Mouse (Mus musculus): ENCODE data around the gene Dock8. TPM values are rescaled to one million over a fixed set of nuclear protein-coding genes. Genes with fewer than 3 reads are reported as not detected.

The Dock8 gene
- polyA plus RNA-seq, 1 experiment from 2014 or later = 1.1 TPM

DNA sequence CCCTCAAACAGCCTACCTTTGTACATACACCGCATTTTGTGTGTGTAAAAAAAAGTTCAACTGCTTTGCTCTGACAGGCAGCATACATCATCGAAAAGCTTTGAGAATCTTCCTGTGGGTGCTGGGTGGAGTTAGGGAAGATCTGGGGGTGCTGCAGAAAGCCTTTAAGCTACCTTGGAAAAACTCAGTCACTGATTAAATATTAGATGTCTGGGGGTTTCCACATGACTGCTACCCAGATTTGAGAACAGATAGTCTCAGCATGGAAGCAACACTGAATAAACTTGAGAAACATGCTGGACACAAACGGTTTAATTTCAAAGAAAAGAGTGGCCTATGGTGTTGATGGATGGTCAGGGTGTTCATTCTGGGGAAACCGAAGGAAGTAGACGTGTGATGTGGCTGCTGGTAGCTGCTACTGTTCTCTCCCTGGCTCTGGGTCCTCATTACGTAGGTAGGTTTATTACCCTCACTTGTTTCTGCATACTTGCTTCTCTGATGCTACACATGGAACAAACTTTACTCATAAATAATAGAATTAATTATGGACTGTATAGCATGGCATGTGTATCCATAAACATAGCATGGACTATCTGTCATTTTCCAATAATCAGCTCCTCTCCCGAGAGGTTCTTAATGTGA, 15.4 kb upstream of the Dock8 start:
- Histone ChIP-seq H3K9ac (replicated peaks) (no peak overlapping the region), H3K4me3 (no peak overlapping the region)
- 84% methylated on average over 7 of the region's 7 CpGs for WGBS

GRCm38 (mm10) chr19:24985045-24985444, 14.3 kb upstream of the Dock8 start:
- WGBS = 94% methylated on average over 2 of the region's 2 CpGs
- no peaks in the 10 kb centered on the region for H3K27me3 ChIP-seq
- H3K4me3 ChIP-seq = no peak overlapping the region
- H3K9me3 ChIP-seq = no peaks in the 10 kb centered on the region
- ATAC-seq (replicated peaks) = no peak
- H3K27ac ChIP-seq (replicated peaks) = no peak overlapping the region
- H3K9ac ChIP-seq (replicated peaks) = no peak overlapping the region
- H3K4me2 ChIP-seq (replicated peaks) = no peak overlapping the region
- peaks cover 7% of the 10 kb centered on the region for H3K4me1 ChIP-seq
- H3K36me3 ChIP-seq = no peaks in the 10 kb centered on the region

More for the DNA sequence above, 15.4 kb upstream of the Dock8 start:
- Histone ChIP-seq H3K4me2 (replicated peaks) (no peak overlapping the region), H3K9me3 (no peaks in the 10 kb centered on the region), H3K27me3 (no peaks in the 10 kb centered on the region), H3K36me3 (no peaks in the 10 kb centered on the region), H3K4me1 (peaks cover 7% of the 10 kb centered on the region), H3K27ac (replicated peaks) (no peak overlapping the region)
- no peak for ATAC-seq (replicated peaks)

GRCm38 (mm10) chr19:24987355-24987754, 12.0 kb upstream of the Dock8 start:
- Histone ChIP-seq H3K9ac (replicated peaks) (no peak overlapping the region), H3K4me3 (no peak overlapping the region), H3K4me1 (no peaks in the 10 kb centered on the region), H3K9me3 (no peaks in the 10 kb centered on the region), H3K4me2 (replicated peaks) (no peak overlapping the region), H3K27me3 (no peaks in the 10 kb centered on the region), H3K27ac (replicated peaks) (no peak overlapping the region), H3K36me3 (no peaks in the 10 kb centered on the region)
- WGBS = 78% methylated on average over 4 of the region's 4 CpGs
- ATAC-seq (replicated peaks) = no peak

GRCm38 (mm10) chr19:24988831-24989230, 10.5 kb upstream of the Dock8 start:
- 71% methylated on average over 5 of the region's 5 CpGs for WGBS
- H3K4me1 ChIP-seq = no peaks in the 10 kb centered on the region
- no peak overlapping the region for H3K9ac ChIP-seq (replicated peaks)
- H3K27me3 ChIP-seq = no peaks in the 10 kb centered on the region
- ATAC-seq (replicated peaks) = no peak
- H3K27ac ChIP-seq (replicated peaks) = no peak overlapping the region
- H3K4me3 ChIP-seq = no peak overlapping the region
- H3K9me3 ChIP-seq = no peaks in the 10 kb centered on the region
- H3K4me2 ChIP-seq (replicated peaks) = no peak overlapping the region
- H3K36me3 ChIP-seq = no peaks in the 10 kb centered on the region

DNA sequence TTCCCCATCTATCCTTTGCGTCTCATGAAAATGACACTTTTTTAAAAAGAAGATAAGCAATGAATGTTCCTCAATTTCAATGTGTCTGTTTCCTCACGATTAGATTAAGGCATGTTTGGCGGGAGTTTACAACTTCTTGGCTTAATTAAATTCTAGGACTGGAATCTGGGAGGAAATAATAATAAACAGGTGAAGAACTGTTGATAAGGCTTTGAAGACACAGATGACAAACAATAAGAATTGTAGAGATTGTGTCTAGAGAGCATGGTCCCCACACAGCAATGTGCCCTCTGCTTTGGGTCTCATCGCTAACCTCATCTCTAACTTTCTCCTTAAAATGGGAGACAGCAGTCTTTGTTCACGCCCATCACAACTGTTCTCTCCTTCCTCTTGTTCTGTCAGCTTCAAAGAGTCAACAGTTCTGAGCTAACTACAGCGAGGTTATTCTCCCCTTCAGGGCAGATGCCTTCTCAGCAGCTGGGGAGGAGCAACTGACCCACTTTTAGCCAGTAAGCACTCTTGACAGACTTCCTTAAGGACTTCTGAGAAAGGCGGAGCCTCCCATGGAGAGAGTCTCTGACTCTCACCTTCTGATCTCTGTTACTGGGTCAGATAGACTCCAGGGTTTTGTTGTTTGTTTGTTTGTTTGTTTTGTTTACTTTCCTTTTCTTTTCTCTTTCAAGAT, 9.1 kb upstream of the Dock8 start:
- H3K4me3 ChIP-seq = no peak overlapping the region
- no peak for ATAC-seq (replicated peaks)

DNA sequence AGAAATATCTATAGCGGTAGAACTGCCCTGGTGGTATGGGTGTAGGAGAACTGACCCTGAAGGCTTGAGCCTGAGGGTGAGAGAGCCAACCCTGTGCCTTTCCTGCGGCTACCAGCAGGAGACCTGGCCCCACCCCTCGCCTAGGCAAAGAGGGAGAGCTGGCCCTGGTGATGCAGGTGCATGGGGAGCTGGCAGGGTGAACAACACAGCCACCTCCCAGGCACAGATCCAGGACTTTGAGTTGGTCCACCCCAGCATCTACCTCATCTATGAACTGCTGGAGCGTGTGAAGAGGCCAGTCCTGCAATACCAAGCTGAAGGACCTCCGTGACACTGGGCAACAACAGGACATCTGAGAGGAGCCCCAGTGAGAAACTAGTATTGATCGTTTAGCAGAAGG, 5.8 kb upstream of the Dock8 start:
- Histone ChIP-seq H3K4me3 (no peak overlapping the region), H3K36me3 (no peaks in the 10 kb centered on the region), H3K27ac (replicated peaks) (no peak overlapping the region), H3K9me3 (no peaks in the 10 kb centered on the region), H3K9ac (replicated peaks) (no peak overlapping the region), H3K4me2 (replicated peaks) (no peak overlapping the region), H3K4me1 (no peaks in the 10 kb centered on the region), H3K27me3 (peaks cover 15% of the 10 kb centered on the region)
- ATAC-seq (replicated peaks) = no peak
- 65% methylated on average over 6 of the region's 6 CpGs for WGBS

More for the DNA sequence above, 9.1 kb upstream of the Dock8 start:
- WGBS = 80% methylated on average over 7 of the region's 7 CpGs
- no peak overlapping the region for H3K27ac ChIP-seq (replicated peaks)
- H3K27me3 ChIP-seq = no peaks in the 10 kb centered on the region
- H3K4me1 ChIP-seq = no peaks in the 10 kb centered on the region
- no peak overlapping the region for H3K9ac ChIP-seq (replicated peaks)
- no peaks in the 10 kb centered on the region for H3K9me3 ChIP-seq
- H3K36me3 ChIP-seq = no peaks in the 10 kb centered on the region
- H3K4me2 ChIP-seq (replicated peaks) = no peak overlapping the region

- no peaks in the 10 kb centered on the region for H3K36me3 ChIP-seq
- H3K4me2 ChIP-seq (replicated peaks) = no peak overlapping the region
- H3K27me3 ChIP-seq = peaks cover 28% of the 10 kb centered on the region
- WGBS = 44% methylated on average over 8 of the region's 8 CpGs
- no peak overlapping the region for H3K9ac ChIP-seq (replicated peaks)
- no peak for ATAC-seq (replicated peaks)
- H3K4me3 ChIP-seq = no peak overlapping the region
- peaks cover 8% of the 10 kb centered on the region for H3K4me1 ChIP-seq
- H3K9me3 ChIP-seq = no peaks in the 10 kb centered on the region
- H3K27ac ChIP-seq (replicated peaks) = no peak overlapping the region
These were observed 4.4 kb upstream of the Dock8 start for GRCm38 (mm10) chr19:24994900-24995299.

DNA sequence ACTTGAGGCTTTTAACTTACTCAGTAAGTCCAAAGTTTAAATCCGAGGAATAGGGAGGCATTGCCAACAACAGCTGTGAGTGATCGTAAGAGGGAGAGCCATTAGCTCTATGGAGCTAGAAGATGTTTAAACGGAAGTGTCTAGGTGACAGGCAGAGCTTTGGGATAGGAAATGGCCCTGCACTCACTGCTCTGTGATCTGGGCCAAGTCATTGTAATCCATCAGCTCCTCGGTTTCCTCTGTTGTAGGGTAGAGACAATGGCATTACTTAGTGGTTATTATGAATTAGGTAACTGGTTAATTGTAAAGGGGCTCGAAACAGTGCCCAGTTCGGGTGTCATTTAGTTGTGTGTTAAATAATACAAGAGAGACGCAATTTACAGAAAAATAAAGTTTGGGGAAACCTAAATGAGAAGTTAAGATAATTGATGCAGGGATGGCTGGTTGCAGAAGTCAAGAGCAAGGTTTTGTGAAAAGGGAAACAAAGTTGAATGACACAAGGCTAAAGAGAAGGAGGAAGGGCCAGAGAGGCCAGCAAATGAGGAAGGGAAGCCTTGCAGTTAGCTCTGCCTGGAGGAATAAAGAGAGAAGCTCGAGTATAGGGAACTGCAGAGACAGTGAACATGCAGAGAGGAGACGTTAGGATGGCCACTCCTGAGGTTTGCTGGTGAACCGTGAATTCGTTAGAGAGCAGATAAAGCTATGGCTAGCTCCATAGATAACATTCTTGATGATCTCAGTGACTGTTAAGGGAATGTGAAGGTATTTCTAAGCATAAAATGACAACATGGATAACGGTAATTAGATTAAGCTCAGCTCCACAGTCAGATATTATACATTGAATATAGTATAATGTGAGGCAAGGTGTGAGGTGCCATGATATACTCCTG, 2.3 kb upstream of the Dock8 start:
- ATAC-seq (replicated peaks) = no peak
- H3K4me1 ChIP-seq = peaks cover 10% of the 10 kb centered on the region
- no peak overlapping the region for H3K4me2 ChIP-seq (replicated peaks)
- H3K27ac ChIP-seq (replicated peaks) = no peak overlapping the region
- no peak overlapping the region for H3K4me3 ChIP-seq
- no peaks in the 10 kb centered on the region for H3K9me3 ChIP-seq
- H3K9ac ChIP-seq (replicated peaks) = no peak overlapping the region
- peaks cover 50% of the 10 kb centered on the region for H3K27me3 ChIP-seq
- WGBS = 65% methylated on average over 12 of the region's 12 CpGs
- H3K36me3 ChIP-seq = no peaks in the 10 kb centered on the region

DNA sequence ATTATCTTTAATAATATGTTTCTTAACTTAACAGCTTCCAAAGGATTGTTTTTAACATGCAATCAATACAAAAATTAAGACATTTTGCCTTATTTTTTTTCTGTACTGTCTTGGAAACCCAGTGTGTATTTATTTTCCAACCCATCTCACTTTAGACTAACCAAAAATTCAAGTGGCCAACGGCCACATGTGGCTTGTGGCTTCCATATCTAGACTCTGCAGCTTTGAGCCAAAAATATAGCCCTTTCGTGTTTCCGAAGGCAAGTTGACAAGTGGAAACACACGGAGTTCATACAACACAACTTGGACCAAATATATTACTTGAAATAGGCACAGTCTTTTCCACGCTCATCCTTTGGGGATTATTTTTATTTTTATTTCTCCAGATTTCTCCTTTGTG, 773 bp upstream of the Dock8 start:
- H3K9me3 ChIP-seq = no peaks in the 10 kb centered on the region
- no peak overlapping the region for H3K27ac ChIP-seq (replicated peaks)
- 78% methylated on average over 5 of the region's 5 CpGs for WGBS
- H3K4me1 ChIP-seq = peaks cover 10% of the 10 kb centered on the region
- peak overlapping the region; percentile 53 for H3K4me3 ChIP-seq
- no peaks in the 10 kb centered on the region for H3K36me3 ChIP-seq
- H3K4me2 ChIP-seq (replicated peaks) = peak overlapping the region; percentile 92
- no peak for ATAC-seq (replicated peaks)
- H3K9ac ChIP-seq (replicated peaks) = no peak overlapping the region
- H3K27me3 ChIP-seq = peaks cover 59% of the 10 kb centered on the region

DNA sequence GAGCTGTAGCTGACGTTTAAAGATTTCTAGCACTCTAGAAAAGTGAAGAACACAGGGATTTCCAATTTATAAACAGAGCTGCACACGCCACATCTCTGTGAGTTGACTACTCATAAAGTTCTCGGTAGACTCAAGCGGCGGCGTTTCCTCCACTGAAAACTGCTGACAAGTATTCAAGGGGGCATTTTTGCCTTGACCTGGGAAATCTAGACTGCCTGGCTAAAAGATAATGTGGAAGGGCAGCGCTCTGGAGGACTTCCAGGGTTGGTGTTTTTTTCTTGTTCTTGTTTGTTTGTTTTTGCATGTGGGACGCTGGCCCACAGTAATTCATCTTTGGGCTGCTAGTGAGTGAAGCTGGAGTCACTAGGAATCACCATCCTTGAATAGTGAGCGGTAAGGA, 819 bp downstream of the Dock8 start:
- H3K4me2 ChIP-seq (replicated peaks) = peak overlapping the region; percentile 92
- H3K4me1 ChIP-seq = peaks cover 14% of the 10 kb centered on the region
- H3K9ac ChIP-seq (replicated peaks) = no peak overlapping the region
- H3K27ac ChIP-seq (replicated peaks) = no peak overlapping the region
- 39% methylated on average over 9 of the region's 9 CpGs for WGBS
- H3K4me3 ChIP-seq = peak overlapping the region; percentile 53
- H3K27me3 ChIP-seq = peaks cover 59% of the 10 kb centered on the region
- H3K9me3 ChIP-seq = no peaks in the 10 kb centered on the region
- ATAC-seq (replicated peaks) = no peak
- H3K36me3 ChIP-seq = no peaks in the 10 kb centered on the region

DNA sequence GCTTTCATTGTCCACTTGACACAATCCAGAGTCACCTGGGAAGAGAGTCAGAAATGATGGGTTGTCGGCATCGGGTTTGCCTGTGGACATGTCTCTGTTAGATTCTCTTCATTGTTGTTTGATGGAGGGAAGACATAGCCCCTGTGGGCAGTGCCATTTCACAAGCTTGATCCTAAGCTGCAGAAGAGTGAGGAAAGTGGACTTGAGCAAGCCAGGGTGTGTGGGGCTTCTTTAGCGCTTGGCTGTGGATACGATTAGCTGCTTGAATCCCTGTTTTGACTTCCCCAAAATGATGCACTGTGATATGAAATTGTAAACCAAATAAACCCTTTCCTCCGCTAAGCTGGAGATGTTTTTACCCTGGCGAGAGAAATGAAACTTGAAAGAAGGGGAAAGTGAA, 2.7 kb downstream of the Dock8 start:
- Histone ChIP-seq H3K9ac (replicated peaks) (no peak overlapping the region), H3K4me2 (replicated peaks) (no peak overlapping the region), H3K9me3 (no peaks in the 10 kb centered on the region), H3K4me1 (peaks cover 14% of the 10 kb centered on the region), H3K36me3 (no peaks in the 10 kb centered on the region), H3K27ac (replicated peaks) (no peak overlapping the region), H3K27me3 (peaks cover 55% of the 10 kb centered on the region), H3K4me3 (no peak overlapping the region)
- no peak for ATAC-seq (replicated peaks)
- 91% methylated on average over 6 of the region's 6 CpGs for WGBS

DNA sequence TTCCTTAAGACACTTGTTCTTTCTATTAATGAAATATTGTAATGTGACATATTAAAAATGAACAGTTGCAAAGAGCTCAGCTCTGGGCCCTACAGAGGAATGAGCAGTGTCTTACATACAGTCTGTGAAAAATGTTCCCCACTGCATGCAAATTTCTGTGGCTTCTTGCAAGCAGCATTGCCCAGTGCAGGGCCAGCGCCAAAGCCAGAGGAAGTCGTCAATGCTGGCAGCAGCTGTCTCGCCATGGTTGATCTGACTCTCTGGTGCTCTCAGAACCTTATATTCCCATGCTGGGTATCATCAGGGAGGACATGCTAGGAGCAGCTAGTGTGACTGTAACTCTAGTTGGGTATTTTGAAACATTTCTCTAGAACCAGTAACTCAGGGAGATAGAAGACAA, 3.5 kb downstream of the Dock8 start:
- H3K27me3 ChIP-seq = peaks cover 49% of the 10 kb centered on the region
- ATAC-seq (replicated peaks) = no peak
- 81% methylated on average over 3 of the region's 3 CpGs for WGBS

More for the DNA sequence above, 3.5 kb downstream of the Dock8 start:
- H3K4me2 ChIP-seq (replicated peaks) = no peak overlapping the region
- H3K27ac ChIP-seq (replicated peaks) = no peak overlapping the region
- H3K9ac ChIP-seq (replicated peaks) = no peak overlapping the region
- H3K9me3 ChIP-seq = no peaks in the 10 kb centered on the region
- no peaks in the 10 kb centered on the region for H3K36me3 ChIP-seq
- peaks cover 14% of the 10 kb centered on the region for H3K4me1 ChIP-seq
- H3K4me3 ChIP-seq = no peak overlapping the region

Data from forebrain, embryonic 15.5 days (tissue).